Mouse (Mus musculus): ENCODE data around the gene Ddc. TPM values are rescaled to one million over a fixed set of nuclear protein-coding genes. Genes with fewer than 3 reads are reported as not detected.

The Ddc gene
- total and polyA plus RNA-seq, 3 experiments, result 0.91 to 2.3 (median 1.3) TPM

- 82% methylated on average over 10 of the region's 10 CpGs for WGBS
- Histone ChIP-seq H3K79me2 (replicated peaks; ENCODE audit: control insufficient read depth, insufficient read depth, low read length) (no peaks in the 10 kb centered on the region), H3K4me1 (ENCODE audit: control insufficient read depth, insufficient read depth, low read length) (no peaks in the 10 kb centered on the region), H3K4me3 (no peak overlapping the region), H3K36me3 (ENCODE audit: control insufficient read depth, insufficient read depth, low read length) (no peaks in the 10 kb centered on the region), H3K9ac (ENCODE audit: low read depth, low read length) (no peak overlapping the region), H3K27me3 (ENCODE audit: control insufficient read depth, insufficient read depth, low read length) (no peaks in the 10 kb centered on the region), H3K27ac (no peak overlapping the region)
- no peak for TF ChIP-seq EP300 (IDR thresholded peaks at IDR 0.05; ENCODE audit: insufficient read depth, low read depth, low read length)
- no peak for TF ChIP-seq POLR2A (IDR thresholded peaks at IDR 0.05; ENCODE audit: insufficient read depth, low read depth, low read length)
- TF ChIP-seq CTCF (IDR thresholded peaks at IDR 0.05), result no peak
- no peak for DNase-seq
- intact Hi-C loops (cut with DNase I), result no loop called here
Measured at GRCm38 (mm10) chr11:11890139-11890741, 7.7 kb downstream of the Ddc start.

GRCm38 (mm10) chr11:11888727-11889126 lies 9.2 kb downstream of the Ddc start:
- Histone ChIP-seq H3K36me3 (ENCODE audit: control insufficient read depth, insufficient read depth, low read length) (no peaks in the 10 kb centered on the region), H3K79me2 (replicated peaks; ENCODE audit: control insufficient read depth, insufficient read depth, low read length) (no peaks in the 10 kb centered on the region), H3K27me3 (ENCODE audit: control insufficient read depth, insufficient read depth, low read length) (no peaks in the 10 kb centered on the region), H3K4me1 (ENCODE audit: control insufficient read depth, insufficient read depth, low read length) (no peaks in the 10 kb centered on the region), H3K9ac (ENCODE audit: low read depth, low read length) (no peak overlapping the region), H3K4me3 (no peak overlapping the region), H3K27ac (no peak overlapping the region)
- WGBS, result 64% methylated on average over 3 of the region's 3 CpGs
- intact Hi-C loops (cut with DNase I), result no loop called here
- DNase-seq, result no peak
- TF ChIP-seq EP300 (IDR thresholded peaks at IDR 0.05; ENCODE audit: insufficient read depth, low read depth, low read length), result no peak
- no peak for TF ChIP-seq POLR2A (IDR thresholded peaks at IDR 0.05; ENCODE audit: insufficient read depth, low read depth, low read length)
- no peak for TF ChIP-seq CTCF (IDR thresholded peaks at IDR 0.05)

- H3K36me3 ChIP-seq (ENCODE audit: control insufficient read depth, insufficient read depth, low read length), result no peaks in the 10 kb centered on the region
- WGBS, result 95% methylated on average over 3 of the region's 3 CpGs
- no peak overlapping the region for H3K9ac ChIP-seq (ENCODE audit: low read depth, low read length)
- DNase-seq, result no peak
- no peaks in the 10 kb centered on the region for H3K27me3 ChIP-seq (ENCODE audit: control insufficient read depth, insufficient read depth, low read length)
- intact Hi-C loops (cut with DNase I), result no loop called here
- no peaks in the 10 kb centered on the region for H3K4me1 ChIP-seq (ENCODE audit: control insufficient read depth, insufficient read depth, low read length)
- TF ChIP-seq EP300 (IDR thresholded peaks at IDR 0.05; ENCODE audit: insufficient read depth, low read depth, low read length), result no peak
- TF ChIP-seq CTCF (IDR thresholded peaks at IDR 0.05), result no peak
- TF ChIP-seq POLR2A (IDR thresholded peaks at IDR 0.05; ENCODE audit: insufficient read depth, low read depth, low read length), result no peak
- no peaks in the 10 kb centered on the region for H3K79me2 ChIP-seq (replicated peaks; ENCODE audit: control insufficient read depth, insufficient read depth, low read length)
- H3K4me3 ChIP-seq, result no peak overlapping the region
- no peak overlapping the region for H3K27ac ChIP-seq
Measured at GRCm38 (mm10) chr11:11888051-11888450, 9.9 kb downstream of the Ddc start.

GRCm38 (mm10) chr11:11886403-11886998 lies 11.4 kb downstream of the Ddc start:
- Histone ChIP-seq H3K9ac (ENCODE audit: low read depth, low read length) (no peak overlapping the region), H3K27ac (no peak overlapping the region), H3K27me3 (ENCODE audit: control insufficient read depth, insufficient read depth, low read length) (no peaks in the 10 kb centered on the region), H3K4me1 (ENCODE audit: control insufficient read depth, insufficient read depth, low read length) (no peaks in the 10 kb centered on the region), H3K36me3 (ENCODE audit: control insufficient read depth, insufficient read depth, low read length) (no peaks in the 10 kb centered on the region), H3K4me3 (no peak overlapping the region), H3K79me2 (replicated peaks; ENCODE audit: control insufficient read depth, insufficient read depth, low read length) (no peaks in the 10 kb centered on the region)
- WGBS, result 44% methylated on average over 4 of the region's 4 CpGs
- TF ChIP-seq POLR2A (IDR thresholded peaks at IDR 0.05; ENCODE audit: insufficient read depth, low read depth, low read length) (no peak), EP300 (IDR thresholded peaks at IDR 0.05; ENCODE audit: insufficient read depth, low read depth, low read length) (no peak), CTCF (IDR thresholded peaks at IDR 0.05) (no peak)
- DNase-seq, result no peak
- intact Hi-C loops (cut with DNase I), result no loop called here

GRCm38 (mm10) chr11:11885921-11886320 lies 12.0 kb downstream of the Ddc start:
- Histone ChIP-seq H3K79me2 (replicated peaks; ENCODE audit: control insufficient read depth, insufficient read depth, low read length) (no peaks in the 10 kb centered on the region), H3K27me3 (ENCODE audit: control insufficient read depth, insufficient read depth, low read length) (no peaks in the 10 kb centered on the region), H3K4me1 (ENCODE audit: control insufficient read depth, insufficient read depth, low read length) (no peaks in the 10 kb centered on the region), H3K4me3 (no peak overlapping the region), H3K27ac (no peak overlapping the region), H3K9ac (ENCODE audit: low read depth, low read length) (no peak overlapping the region), H3K36me3 (ENCODE audit: control insufficient read depth, insufficient read depth, low read length) (no peaks in the 10 kb centered on the region)
- intact Hi-C loops (cut with DNase I), result no loop called here
- no peak for DNase-seq
- 51% methylated on average over 3 of the region's 3 CpGs for WGBS
- TF ChIP-seq CTCF (IDR thresholded peaks at IDR 0.05) (no peak), POLR2A (IDR thresholded peaks at IDR 0.05; ENCODE audit: insufficient read depth, low read depth, low read length) (no peak), EP300 (IDR thresholded peaks at IDR 0.05; ENCODE audit: insufficient read depth, low read depth, low read length) (no peak)

- no peak for DNase-seq
- Histone ChIP-seq H3K4me3 (no peak overlapping the region), H3K27me3 (ENCODE audit: control insufficient read depth, insufficient read depth, low read length) (no peaks in the 10 kb centered on the region), H3K9ac (ENCODE audit: low read depth, low read length) (no peak overlapping the region), H3K4me1 (ENCODE audit: control insufficient read depth, insufficient read depth, low read length) (no peaks in the 10 kb centered on the region), H3K36me3 (ENCODE audit: control insufficient read depth, insufficient read depth, low read length) (no peaks in the 10 kb centered on the region), H3K79me2 (replicated peaks; ENCODE audit: control insufficient read depth, insufficient read depth, low read length) (no peaks in the 10 kb centered on the region), H3K27ac (no peak overlapping the region)
- intact Hi-C loops (cut with DNase I), result no loop called here
- TF ChIP-seq CTCF (IDR thresholded peaks at IDR 0.05) (no peak), POLR2A (IDR thresholded peaks at IDR 0.05; ENCODE audit: insufficient read depth, low read depth, low read length) (no peak), EP300 (IDR thresholded peaks at IDR 0.05; ENCODE audit: insufficient read depth, low read depth, low read length) (no peak)
- 86% methylated on average over 4 of the region's 4 CpGs for WGBS
Measured at GRCm38 (mm10) chr11:11885246-11885643, 12.7 kb downstream of the Ddc start.
